Mouse (Mus musculus) intestine, embryonic 15.5 days (tissue): ENCODE results near the gene Neurl4. TPM values are rescaled to one million over a fixed set of nuclear protein-coding genes. Genes with fewer than 3 reads are reported as not detected.

Source experiments
- ATAC-seq: fragments of 200-750 bp; cut with Nextera tagmentation; 2 replicates; pipeline ENCODE4 v1.8.0; 2017; ENCODE audit warnings: moderate TSS enrichment, moderate library complexity
- H3K27ac ChIP-seq: fragments of 300-500 bp; sonication (generic); 2 replicates; pipeline ENCODE4 v1.5.1; 2015; ENCODE audit warnings: mild to moderate bottlenecking, inconsistent platforms
- H3K27me3 ChIP-seq: fragments of 300-500 bp; sonication (generic); replicated peaks from 2 replicates; pipeline ENCODE4 v1.6.1; 2015; ENCODE audit warnings: inconsistent platforms
- H3K36me3 ChIP-seq: fragments of 300-500 bp; sonication (generic); 2 replicates; pipeline ENCODE4 v1.6.1; 2015; ENCODE audit warnings: inconsistent platforms
- H3K4me1 ChIP-seq: fragments of 300-500 bp; sonication (generic); replicated peaks from 2 replicates; pipeline ENCODE4 v1.6.1; 2015; ENCODE audit warnings: inconsistent platforms
- H3K4me2 ChIP-seq: fragments of 300-500 bp; sonication (generic); replicated peaks from 2 replicates; pipeline ENCODE4 v1.6.1; 2015; ENCODE audit warnings: mild to moderate bottlenecking, inconsistent platforms
- H3K4me3 ChIP-seq: fragments of 300-500 bp; sonication (generic); replicated peaks from 2 replicates; pipeline ENCODE4 v1.5.1; 2015; ENCODE audit warnings: inconsistent platforms
- H3K9ac ChIP-seq: fragments of 300-500 bp; sonication (generic); 2 replicates; pipeline ENCODE4 v1.6.1; 2015; ENCODE audit warnings: inconsistent platforms
- H3K9me3 ChIP-seq: fragments of 300-500 bp; sonication (generic); 2 replicates; pipeline ENCODE4 v1.6.1; 2016; ENCODE audit warnings: inconsistent platforms
- WGBS: fragments of 180-500 bp; shearing (Covaris S2); methylation state at CpG from one replicate; pipeline ENCODE4 v1.1.7; 2015; 5-methylcytosine and 5-hydroxymethylcytosine counted together
- polyA plus RNA-seq: library from polyadenylated mRNA; unstranded; fragments of >200 nt; fragmentation: Nextera tagmentation; extraction: Ambion mirVana; gene quantifications from 2 replicates; pipeline ENCODE4 v1.2.1, GENCODE M21; 2015

The Neurl4 gene
- polyA plus RNA-seq, 1 experiment from 2014 or later = 7.0 TPM

DNA sequence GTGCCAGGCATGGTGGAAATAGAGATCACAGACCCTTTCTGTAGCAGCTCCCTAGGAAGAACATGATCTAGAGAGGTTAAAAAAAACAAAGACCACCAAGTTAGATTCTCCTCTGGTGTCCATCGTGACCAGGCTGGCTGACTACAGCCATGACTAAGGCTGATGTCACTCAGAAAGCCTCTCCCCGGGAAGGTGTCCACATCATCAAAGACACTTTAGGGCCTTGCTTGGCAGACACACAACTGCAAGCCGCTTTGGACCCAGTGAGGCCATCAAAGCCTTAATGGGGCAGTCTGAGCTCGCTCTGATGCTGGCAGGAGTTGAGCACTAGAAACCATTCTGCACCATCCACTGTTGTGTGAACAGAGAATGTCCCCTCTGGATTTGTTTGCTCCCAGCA is 28.4 kb upstream of the Neurl4 start:
- H3K9me3 ChIP-seq = no peaks in the 10 kb centered on the region
- no peak overlapping the region for H3K9ac ChIP-seq
- H3K36me3 ChIP-seq = no peaks in the 10 kb centered on the region
- H3K4me2 ChIP-seq = no peak overlapping the region
- ATAC-seq = no peak
- H3K4me1 ChIP-seq = 0 out of 2 replicates have a peak, but pooled peaks cover 4% of the 10 kb centered on the region
- H3K27me3 ChIP-seq = no peaks in the 10 kb centered on the region
- H3K4me3 ChIP-seq = no peak overlapping the region
- H3K27ac ChIP-seq = no peak overlapping the region
- 80% methylated on average over 4 of the region's 4 CpGs for WGBS

DNA sequence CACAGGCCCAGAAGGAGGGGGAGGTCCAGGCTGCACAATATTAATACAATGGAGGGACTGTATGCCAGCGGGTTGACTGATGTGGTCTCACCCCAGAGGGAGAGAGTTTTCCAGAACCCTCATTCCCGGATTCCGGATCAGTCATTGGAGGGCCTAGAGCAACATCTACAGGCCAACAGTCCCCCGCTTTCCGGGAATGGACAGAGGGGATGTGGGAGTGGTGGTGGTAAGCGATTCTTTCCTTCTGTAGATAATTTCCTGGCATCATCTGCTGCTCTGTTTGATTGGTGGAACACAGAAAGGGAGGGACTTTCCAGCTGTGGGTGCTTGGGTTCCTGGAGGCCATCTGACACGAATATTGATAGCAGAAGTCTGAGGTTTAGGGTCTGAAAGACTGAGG is 24.7 kb upstream of the Neurl4 start:
- Histone ChIP-seq H3K27me3 (no peaks in the 10 kb centered on the region), H3K9me3 (no peaks in the 10 kb centered on the region), H3K4me3 (no peak overlapping the region), H3K4me1 (peaks cover 22% of the 10 kb centered on the region), H3K9ac (no peak overlapping the region), H3K36me3 (no peaks in the 10 kb centered on the region), H3K27ac (0 out of 2 replicates have a peak overlapping the region, but pooled peaks have one; percentile 32), H3K4me2 (no peak overlapping the region; the same call in 1 of the 2 replicates)
- no peak for ATAC-seq
- 43% methylated on average over 7 of the region's 7 CpGs for WGBS

DNA sequence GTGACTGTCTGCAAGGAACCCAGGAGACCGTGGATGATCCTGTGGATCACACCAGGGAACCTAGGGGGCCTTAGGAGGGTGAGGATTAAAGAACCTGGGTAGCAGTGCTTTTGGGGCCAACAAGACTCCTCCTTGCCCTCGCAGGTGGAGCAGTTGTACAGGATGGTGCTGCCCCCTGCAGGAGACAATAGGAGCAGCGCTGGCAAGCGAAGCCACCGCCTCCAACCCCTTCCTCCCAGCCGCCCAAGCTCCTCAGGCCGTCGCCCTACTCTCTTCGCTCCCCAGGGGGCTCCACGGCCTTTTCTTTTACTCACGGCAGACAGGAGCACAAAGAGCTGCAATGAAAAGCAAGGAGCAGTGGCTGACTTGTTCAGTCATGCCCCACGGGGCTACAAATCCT is 24.0 kb upstream of the Neurl4 start:
- Histone ChIP-seq H3K36me3 (no peaks in the 10 kb centered on the region), H3K9ac (no peak overlapping the region), H3K4me2 (peak overlapping the region; percentile 34), H3K4me3 (no peak overlapping the region; the same call in 1 of the 2 replicates), H3K27ac (peak overlapping the region; percentile 32; the same call in 1 of the 2 replicates), H3K4me1 (peaks cover 27% of the 10 kb centered on the region), H3K27me3 (no peaks in the 10 kb centered on the region), H3K9me3 (no peaks in the 10 kb centered on the region)
- 8% methylated on average over 12 of the region's 12 CpGs for WGBS
- peak; percentile 24 for ATAC-seq

DNA sequence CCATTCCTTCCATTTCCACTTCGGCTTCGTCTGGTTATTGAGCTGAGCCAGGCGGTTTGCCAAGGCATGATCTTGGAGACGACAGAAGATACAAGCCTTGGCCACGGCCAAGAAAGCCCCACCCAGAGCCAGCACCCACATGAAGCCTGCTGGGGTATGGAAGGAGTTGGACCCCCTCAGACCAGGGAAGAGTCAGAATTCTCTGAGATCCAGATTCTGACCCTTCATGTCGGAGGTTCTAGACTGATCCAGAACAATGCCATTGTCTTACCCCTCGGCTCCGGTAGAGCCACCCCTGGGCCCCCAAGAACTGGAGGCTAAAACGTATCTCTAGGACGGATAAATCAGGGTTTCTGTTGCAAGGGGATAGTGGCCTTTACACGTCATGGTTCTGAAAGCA is 23.0 kb upstream of the Neurl4 start, which contains the start of gene Tmem95:
TSS of gene Tmem95 (minus strand) at position 141 of the 400 bp plus-strand sequence.
- Histone ChIP-seq H3K4me2 (peak within 1 kb of the TSS; percentile 88), H3K4me3 (no peak within 1 kb of the TSS; the same call in 1 of the 2 replicates), H3K27ac (0 out of 2 replicates have a peak within 1 kb of the TSS, but pooled peaks have one; percentile 32), H3K27me3 (no peaks in the 10 kb centered on the region), H3K4me1 (peaks cover 27% of the 10 kb centered on the region), H3K9me3 (no peaks in the 10 kb centered on the region), H3K36me3 (no peaks in the 10 kb centered on the region), H3K9ac (0 out of 2 replicates have a peak within 1 kb of the TSS, but pooled peaks have one; percentile 1)
- ATAC-seq = no peak
- 86% methylated on average over 11 of the region's 11 CpGs for WGBS

DNA sequence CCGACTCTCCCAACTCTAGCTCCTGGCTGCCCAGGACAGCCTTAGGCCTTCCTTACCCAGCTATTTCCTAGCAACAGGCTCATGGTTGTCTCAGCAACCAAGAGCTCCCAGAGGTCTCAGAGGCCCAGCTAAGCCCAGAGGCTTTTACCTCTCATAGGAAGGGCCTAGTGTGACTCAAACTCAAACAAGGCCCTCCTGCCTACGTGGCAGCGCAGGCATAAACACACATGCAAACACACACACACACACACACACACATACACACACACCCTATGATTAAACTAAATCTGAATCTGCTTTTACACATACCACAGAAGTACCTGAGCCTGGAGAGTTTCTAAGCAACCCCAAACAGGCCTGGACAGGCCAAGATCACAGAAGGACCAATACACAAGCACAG is 22.5 kb upstream of the Neurl4 start:
- H3K9ac ChIP-seq = 0 out of 2 replicates have a peak overlapping the region, but pooled peaks have one; percentile 1
- H3K4me2 ChIP-seq = peak overlapping the region; percentile 88; the same call in 1 of the 2 replicates

DNA sequence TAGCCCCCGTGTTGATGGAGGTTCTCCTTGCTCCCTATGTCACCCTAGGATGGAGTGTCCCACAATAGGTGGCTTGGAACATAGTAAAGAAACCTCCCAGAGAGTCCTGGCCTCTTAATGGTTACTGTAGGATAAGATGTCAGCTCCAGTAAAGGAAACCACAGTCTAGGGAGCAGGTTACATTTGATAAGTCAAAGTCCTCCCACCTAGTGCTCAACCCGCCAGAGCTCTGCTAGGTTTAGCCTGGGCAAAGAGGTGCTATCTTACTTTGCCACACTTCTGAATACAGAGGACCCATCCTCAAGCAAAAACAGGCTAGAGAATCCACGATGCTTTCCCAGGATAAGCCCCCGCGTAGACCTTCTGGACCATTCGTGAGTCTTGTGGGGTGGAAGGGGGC is 21.9 kb upstream of the Neurl4 start:
- Histone ChIP-seq H3K4me1 (peaks cover 27% of the 10 kb centered on the region), H3K27ac (0 out of 2 replicates have a peak overlapping the region, but pooled peaks have one; percentile 40), H3K9me3 (no peaks in the 10 kb centered on the region), H3K36me3 (no peaks in the 10 kb centered on the region), H3K27me3 (no peaks in the 10 kb centered on the region), H3K4me2 (peak overlapping the region; percentile 88), H3K9ac (peak overlapping the region; percentile 1; the same call in 1 of the 2 replicates), H3K4me3 (peak overlapping the region; percentile 53)
- WGBS = 88% methylated on average over 6 of the region's 6 CpGs
- no peak for ATAC-seq

More for the DNA sequence above, 22.5 kb upstream of the Neurl4 start:
- Histone ChIP-seq H3K9me3 (no peaks in the 10 kb centered on the region), H3K4me3 (no peak overlapping the region), H3K4me1 (peaks cover 27% of the 10 kb centered on the region), H3K36me3 (no peaks in the 10 kb centered on the region), H3K27me3 (no peaks in the 10 kb centered on the region), H3K27ac (no peak overlapping the region)
- 75% methylated on average over 3 of the region's 3 CpGs for WGBS
- no peak for ATAC-seq

- H3K4me1 ChIP-seq = peaks cover 33% of the 10 kb centered on the region
- no peaks in the 10 kb centered on the region for H3K9me3 ChIP-seq
- peak overlapping the region; percentile 61 for H3K9ac ChIP-seq
- whole genome bisulfite sequencing = 45% methylated on average over 15 of the region's 15 CpGs
- no peak for ATAC-seq
- H3K4me2 ChIP-seq = peak overlapping the region; percentile 88
- no peaks in the 10 kb centered on the region for H3K27me3 ChIP-seq
- H3K36me3 ChIP-seq = no peaks in the 10 kb centered on the region
- no peak overlapping the region for H3K27ac ChIP-seq
- H3K4me3 ChIP-seq = peak overlapping the region; percentile 53
Observed at GRCm38 (mm10) chr11:69879711-69880110, 21.2 kb upstream of the Neurl4 start.

DNA sequence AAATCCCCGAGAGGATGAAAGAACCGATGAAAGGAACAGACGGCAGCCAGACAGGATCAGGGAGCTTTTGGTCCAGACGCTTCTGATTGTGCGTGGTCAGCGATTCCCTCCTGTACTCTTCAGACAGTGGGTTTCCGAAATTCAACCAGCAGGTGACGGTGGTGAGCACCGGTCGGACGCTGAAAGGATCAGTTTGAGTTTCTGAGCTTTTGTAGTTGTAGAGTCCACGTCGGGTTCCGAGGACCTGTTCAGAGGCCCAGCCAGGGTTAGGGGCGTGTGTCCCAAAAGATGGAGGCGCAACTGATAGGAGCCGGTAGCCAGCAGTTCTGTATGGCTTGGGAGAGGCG is 20.4 kb upstream of the Neurl4 start:
- Histone ChIP-seq H3K9me3 (no peaks in the 10 kb centered on the region), H3K27ac (peak overlapping the region; percentile 93), H3K27me3 (no peaks in the 10 kb centered on the region), H3K9ac (peak overlapping the region; percentile 61), H3K4me3 (peak overlapping the region; percentile 53), H3K36me3 (no peaks in the 10 kb centered on the region), H3K4me1 (peaks cover 33% of the 10 kb centered on the region), H3K4me2 (peak overlapping the region; percentile 88)
- WGBS = under 1% methylated on average over 18 of the region's 18 CpGs
- ATAC-seq = peak; percentile 60

DNA sequence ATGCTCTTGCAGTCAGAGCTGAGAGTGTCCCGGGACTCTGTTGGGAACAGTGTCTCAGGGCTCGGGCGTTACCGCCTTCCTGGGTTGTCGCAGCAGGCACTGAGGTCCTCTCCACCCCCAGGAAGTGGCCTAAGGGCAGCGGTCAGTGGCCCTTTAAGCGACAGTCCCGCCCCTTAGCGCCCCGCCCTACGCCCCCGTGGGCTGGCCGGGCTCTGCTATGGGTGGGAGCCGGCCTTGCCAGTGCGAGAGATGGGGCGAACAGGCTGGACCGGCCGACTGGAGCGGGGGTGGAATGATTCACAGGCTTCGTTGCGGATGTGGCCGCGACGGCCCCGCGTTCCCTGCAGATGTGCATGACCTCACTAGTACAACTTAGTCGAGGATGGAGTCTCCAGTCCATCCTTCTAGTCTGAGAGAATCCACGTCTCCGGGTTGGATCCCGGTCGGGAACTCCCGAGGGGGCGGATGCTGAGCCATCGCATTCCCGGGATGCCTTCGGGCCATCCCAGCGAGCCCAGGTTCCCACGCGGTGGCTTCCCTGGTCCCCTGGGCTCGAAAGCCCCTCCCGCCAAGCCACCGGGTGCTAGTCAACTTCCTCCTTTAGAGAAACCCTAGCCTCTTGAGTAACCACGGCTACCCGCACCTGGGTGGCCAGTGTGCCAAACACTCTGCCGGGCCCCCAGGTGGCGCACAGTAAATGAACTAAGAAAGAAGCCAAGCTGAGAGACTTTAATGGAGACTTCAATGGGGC is 19.8 kb upstream of the Neurl4 start, which contains the start of gene Kctd11:
TSS of gene Kctd11 (minus strand) at position 554 of the 751 bp plus-strand sequence.
- peak within 1 kb of the TSS; percentile 61 for H3K9ac ChIP-seq
- peak within 1 kb of the TSS; percentile 88 for H3K4me2 ChIP-seq
- H3K4me3 ChIP-seq = peak within 1 kb of the TSS; percentile 53
- peaks cover 33% of the 10 kb centered on the region for H3K4me1 ChIP-seq
- H3K27me3 ChIP-seq = no peaks in the 10 kb centered on the region
- no peaks in the 10 kb centered on the region for H3K36me3 ChIP-seq
- WGBS = under 1% methylated on average over 46 of the region's 46 CpGs
- no peaks in the 10 kb centered on the region for H3K9me3 ChIP-seq
- ATAC-seq = peak; percentile 91
- peak within 1 kb of the TSS; percentile 93 for H3K27ac ChIP-seq

GRCm38 (mm10) chr11:69881787-69882670 is 18.8 kb upstream of the Neurl4 start:
- H3K27ac ChIP-seq = peak overlapping the region; percentile 93
- no peaks in the 10 kb centered on the region for H3K27me3 ChIP-seq
- peak overlapping the region; percentile 88 for H3K4me2 ChIP-seq
- H3K36me3 ChIP-seq = no peaks in the 10 kb centered on the region
- WGBS = 62% methylated on average over 21 of the region's 21 CpGs
- peak overlapping the region; percentile 53 for H3K4me3 ChIP-seq
- H3K9ac ChIP-seq = peak overlapping the region; percentile 61
- no peak for ATAC-seq
- H3K4me1 ChIP-seq = peaks cover 31% of the 10 kb centered on the region
- no peaks in the 10 kb centered on the region for H3K9me3 ChIP-seq

- Histone ChIP-seq H3K4me1 (peaks cover 28% of the 10 kb centered on the region), H3K4me3 (no peak overlapping the region), H3K27me3 (no peaks in the 10 kb centered on the region), H3K9me3 (no peaks in the 10 kb centered on the region), H3K36me3 (no peaks in the 10 kb centered on the region), H3K27ac (no peak overlapping the region), H3K4me2 (no peak overlapping the region), H3K9ac (no peak overlapping the region)
- WGBS = 64% methylated on average over 4 of the region's 4 CpGs
- no peak for ATAC-seq
Observed at GRCm38 (mm10) chr11:69883066-69883465, 17.8 kb upstream of the Neurl4 start.
